Mouse (Mus musculus): ENCODE data around the gene S100a6. TPM values are rescaled to one million over a fixed set of nuclear protein-coding genes. Genes with fewer than 3 reads are reported as not detected.

S100a6 gene
- 90.6 and 121 TPM in 2 replicates for polyA plus RNA-seq (2012; rRNA removed)

DNA sequence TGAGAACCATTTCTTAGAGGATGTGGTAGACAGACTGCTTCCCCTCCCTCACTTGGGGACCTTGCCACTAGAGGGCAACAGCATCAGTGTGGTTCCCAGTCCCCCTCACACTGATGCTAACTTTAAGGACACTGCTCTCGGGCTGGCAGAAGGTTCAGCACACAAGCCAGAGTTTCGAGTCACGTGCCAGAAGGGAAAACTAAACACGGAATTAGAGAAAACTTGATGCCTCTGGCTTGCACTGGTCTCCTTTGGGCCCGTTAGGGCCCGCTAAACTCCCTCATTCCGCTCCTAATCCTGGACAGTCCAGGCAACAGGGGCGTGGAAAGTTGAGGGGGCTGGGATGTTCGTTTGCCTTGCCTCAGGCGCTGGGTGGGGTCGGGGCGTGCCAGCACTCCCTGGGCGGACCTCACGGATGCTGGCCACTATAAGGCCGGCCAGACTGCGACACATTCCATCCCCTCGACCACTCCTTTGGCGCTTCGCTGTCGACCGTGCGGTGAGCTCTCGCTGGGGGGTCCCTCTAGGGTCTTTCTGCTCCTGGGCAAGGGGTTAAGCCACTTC, at the start of gene S100a6:
TSS of gene S100a6 (plus strand) at position 155 of the 564 bp plus-strand sequence.
- TF ChIP-seq CTCF (IDR thresholded peaks at IDR 0.05; ENCODE audit: extremely low read depth, insufficient read depth, insufficient read length, insufficient replicate concordance) (peak; percentile 79; the same call in 1 of the 2 replicates), POLR2A (IDR thresholded peaks at IDR 0.05; ENCODE audit: low read depth, low read length) (no peak)
- Histone ChIP-seq H3K27me3 (ENCODE audit: control insufficient read depth, insufficient read depth, low read length) (no peaks in the 10 kb centered on the region), H3K4me3 (ENCODE audit: extremely low read depth, insufficient read depth, insufficient read length) (peak within 1 kb of the TSS; percentile 40), H3K36me3 (ENCODE audit: control insufficient read depth, insufficient read depth, low read length) (no peaks in the 10 kb centered on the region), H3K27ac (ENCODE audit: insufficient read depth, low read length) (peak within 1 kb of the TSS; percentile 55), H3K4me1 (ENCODE audit: control insufficient read depth, insufficient read depth, insufficient read length) (peaks cover 27% of the 10 kb centered on the region; the same call in 1 of the 2 replicates)
- 6% methylated on average over 23 of the region's 23 CpGs for WGBS
- peak; percentile 66 to 84 for DNase-seq (ENCODE audit: low read depth in 1 of 2, low spot score in 2 of 2)

DNA sequence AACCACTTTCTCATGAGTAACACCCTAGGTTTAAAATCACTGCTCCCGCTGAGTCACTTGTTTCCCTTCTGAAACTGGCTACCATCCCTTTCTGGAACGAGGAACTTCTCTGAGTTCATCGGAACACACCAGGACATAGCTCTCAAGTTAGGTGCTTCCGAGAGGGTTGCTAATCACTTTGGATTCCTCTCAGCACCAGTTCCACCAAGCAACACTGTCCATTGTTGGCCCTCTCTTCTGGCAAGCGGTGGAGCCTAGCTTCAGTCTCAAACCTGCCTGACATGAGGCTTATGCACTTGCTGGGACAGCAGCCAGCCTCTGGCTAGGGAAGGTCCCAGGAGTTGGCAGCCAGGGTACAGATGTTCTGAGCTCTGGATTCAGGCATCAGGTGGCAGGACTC, 38.0 kb upstream of the S100a6 start:
- TF ChIP-seq POLR2A (IDR thresholded peaks at IDR 0.05; ENCODE audit: low read depth, low read length) (no peak), CTCF (IDR thresholded peaks at IDR 0.05; ENCODE audit: extremely low read depth, insufficient read depth, insufficient read length, insufficient replicate concordance) (no peak)
- Histone ChIP-seq H3K4me3 (ENCODE audit: extremely low read depth, insufficient read depth, insufficient read length) (no peak overlapping the region), H3K36me3 (ENCODE audit: control insufficient read depth, insufficient read depth, low read length) (no peaks in the 10 kb centered on the region), H3K27ac (ENCODE audit: insufficient read depth, low read length) (no peak overlapping the region), H3K4me1 (ENCODE audit: control insufficient read depth, insufficient read depth, insufficient read length) (no peaks in the 10 kb centered on the region), H3K27me3 (ENCODE audit: control insufficient read depth, insufficient read depth, low read length) (no peaks in the 10 kb centered on the region)
- 85% methylated on average over 5 of the region's 5 CpGs for WGBS
- no peak for DNase-seq (ENCODE audit: low read depth in 1 of 2, low spot score in 2 of 2)

DNA sequence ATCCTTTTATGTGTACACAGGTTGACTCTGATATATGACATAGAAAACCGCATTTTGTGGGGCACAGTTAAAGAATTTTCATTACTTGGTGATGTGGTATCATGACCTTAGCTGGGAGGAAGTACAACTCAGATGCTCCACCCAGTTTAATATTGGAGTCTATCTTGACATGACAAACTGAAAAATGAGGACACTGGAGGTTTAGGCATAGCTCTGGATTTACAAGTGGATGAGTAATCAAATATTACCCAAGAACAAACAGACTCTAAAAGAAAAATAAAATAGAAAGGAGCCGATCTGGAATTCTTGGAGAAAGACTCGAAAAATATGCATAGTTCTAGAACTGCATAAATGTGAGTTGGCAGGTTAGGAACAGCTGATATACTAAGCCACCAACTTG, 37.4 kb upstream of the S100a6 start:
- no peak for DNase-seq (ENCODE audit: low read depth in 1 of 2, low spot score in 2 of 2)
- Histone ChIP-seq H3K27me3 (ENCODE audit: control insufficient read depth, insufficient read depth, low read length) (no peaks in the 10 kb centered on the region), H3K4me1 (ENCODE audit: control insufficient read depth, insufficient read depth, insufficient read length) (no peaks in the 10 kb centered on the region), H3K27ac (ENCODE audit: insufficient read depth, low read length) (no peak overlapping the region), H3K36me3 (ENCODE audit: control insufficient read depth, insufficient read depth, low read length) (no peaks in the 10 kb centered on the region), H3K4me3 (ENCODE audit: extremely low read depth, insufficient read depth, insufficient read length) (no peak overlapping the region)
- WGBS, result 72% methylated on average over 3 of the region's 3 CpGs
- TF ChIP-seq CTCF (IDR thresholded peaks at IDR 0.05; ENCODE audit: extremely low read depth, insufficient read depth, insufficient read length, insufficient replicate concordance) (no peak), POLR2A (IDR thresholded peaks at IDR 0.05; ENCODE audit: low read depth, low read length) (no peak)

DNA sequence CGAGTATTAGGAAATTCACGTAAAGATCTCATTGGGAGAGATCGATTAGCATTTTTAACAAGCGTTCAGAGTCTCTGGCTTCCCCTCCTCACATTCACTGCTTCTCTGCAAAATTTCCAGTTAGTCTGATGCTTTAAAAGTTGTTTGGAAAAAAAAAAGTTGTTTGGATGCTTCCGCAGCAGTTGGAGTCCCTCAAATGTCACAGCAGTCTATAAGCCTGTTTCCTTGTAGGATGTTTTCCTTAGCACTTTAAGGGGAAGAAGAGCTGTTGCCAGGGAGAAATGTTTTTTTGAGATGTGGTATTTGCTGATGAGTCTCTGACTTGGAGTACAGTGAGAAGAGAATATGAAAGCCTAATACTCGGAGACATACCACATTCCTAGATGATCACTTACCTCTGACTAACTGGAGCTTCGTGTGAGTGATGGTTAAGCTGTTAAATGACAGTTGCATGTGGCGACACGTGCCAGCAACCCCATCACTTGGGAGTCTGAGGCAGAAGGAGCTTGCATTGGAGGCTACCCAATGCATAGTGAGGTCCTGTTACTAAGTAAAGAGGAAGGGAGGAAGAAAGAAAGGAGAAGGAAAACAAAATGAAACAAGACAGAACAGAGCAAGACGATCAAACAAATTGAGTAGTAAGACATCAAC, 36.2 kb upstream of the S100a6 start:
- H3K27me3 ChIP-seq (ENCODE audit: control insufficient read depth, insufficient read depth, low read length), result no peaks in the 10 kb centered on the region
- WGBS, result 83% methylated on average over 10 of the region's 10 CpGs
- no peaks in the 10 kb centered on the region for H3K4me1 ChIP-seq (ENCODE audit: control insufficient read depth, insufficient read depth, insufficient read length)
- no peak for DNase-seq (ENCODE audit: low read depth in 1 of 2, low spot score in 2 of 2)
- no peak for TF ChIP-seq CTCF (IDR thresholded peaks at IDR 0.05; ENCODE audit: extremely low read depth, insufficient read depth, insufficient read length, insufficient replicate concordance)
- no peak for TF ChIP-seq POLR2A (IDR thresholded peaks at IDR 0.05; ENCODE audit: low read depth, low read length)
- no peak overlapping the region for H3K4me3 ChIP-seq (ENCODE audit: extremely low read depth, insufficient read depth, insufficient read length)
- no peaks in the 10 kb centered on the region for H3K36me3 ChIP-seq (ENCODE audit: control insufficient read depth, insufficient read depth, low read length)
- no peak overlapping the region for H3K27ac ChIP-seq (ENCODE audit: insufficient read depth, low read length)

DNA sequence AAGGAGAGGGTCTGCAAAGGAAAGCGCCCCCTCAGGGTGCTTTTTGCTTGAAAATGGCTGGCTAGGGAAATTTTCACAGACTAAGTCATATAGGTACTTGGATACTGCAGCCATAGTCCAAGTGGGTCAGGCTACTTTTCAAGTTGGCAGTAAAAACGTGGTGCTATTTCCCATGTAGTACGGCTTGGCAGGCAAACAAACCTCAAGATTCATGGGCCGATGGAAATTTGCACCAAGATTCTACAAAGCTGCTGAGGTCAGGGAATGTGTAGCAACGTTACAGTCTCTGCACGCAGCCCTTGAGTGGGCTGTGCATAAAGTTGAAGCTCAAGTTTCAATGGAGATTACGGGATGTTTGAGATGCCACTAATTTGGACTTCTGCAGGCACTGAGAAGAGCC, 33.2 kb upstream of the S100a6 start:
- TF ChIP-seq CTCF (IDR thresholded peaks at IDR 0.05; ENCODE audit: extremely low read depth, insufficient read depth, insufficient read length, insufficient replicate concordance) (no peak), POLR2A (IDR thresholded peaks at IDR 0.05; ENCODE audit: low read depth, low read length) (no peak)
- Histone ChIP-seq H3K27me3 (ENCODE audit: control insufficient read depth, insufficient read depth, low read length) (no peaks in the 10 kb centered on the region), H3K4me3 (ENCODE audit: extremely low read depth, insufficient read depth, insufficient read length) (no peak overlapping the region), H3K4me1 (ENCODE audit: control insufficient read depth, insufficient read depth, insufficient read length) (peaks cover 3% of the 10 kb centered on the region; the same call in 1 of the 2 replicates), H3K27ac (ENCODE audit: insufficient read depth, low read length) (no peak overlapping the region), H3K36me3 (ENCODE audit: control insufficient read depth, insufficient read depth, low read length) (no peaks in the 10 kb centered on the region)
- 90% methylated on average over 7 of the region's 7 CpGs for WGBS
- no peak for DNase-seq (ENCODE audit: low read depth in 1 of 2, low spot score in 2 of 2)

DNA sequence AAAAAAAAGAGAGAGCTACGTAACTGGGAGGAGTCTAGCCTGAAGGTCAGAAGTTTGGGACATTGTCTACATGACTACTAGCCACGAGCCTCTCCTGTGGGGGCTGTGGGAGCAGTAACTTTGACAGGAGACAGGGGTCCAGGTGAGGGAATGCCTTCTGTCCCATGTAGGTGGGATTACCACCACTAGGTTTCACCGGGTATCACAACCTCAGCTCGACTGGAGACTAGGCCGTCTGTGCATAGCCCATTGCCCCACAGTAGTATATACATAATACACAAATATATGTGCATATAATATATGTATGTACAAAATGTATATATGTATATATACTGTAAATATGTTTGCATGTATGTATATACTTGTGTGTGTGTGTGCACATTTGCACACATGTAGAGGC, 31.5 kb upstream of the S100a6 start:
- WGBS, result 95% methylated on average over 5 of the region's 5 CpGs
- DNase-seq (ENCODE audit: low read depth in 1 of 2, low spot score in 2 of 2), result no peak
- Histone ChIP-seq H3K27me3 (ENCODE audit: control insufficient read depth, insufficient read depth, low read length) (no peaks in the 10 kb centered on the region), H3K4me3 (ENCODE audit: extremely low read depth, insufficient read depth, insufficient read length) (no peak overlapping the region), H3K27ac (ENCODE audit: insufficient read depth, low read length) (no peak overlapping the region), H3K4me1 (ENCODE audit: control insufficient read depth, insufficient read depth, insufficient read length) (peaks cover 8% of the 10 kb centered on the region; the same call in 1 of the 2 replicates), H3K36me3 (ENCODE audit: control insufficient read depth, insufficient read depth, low read length) (no peaks in the 10 kb centered on the region)
- no peak for TF ChIP-seq CTCF (IDR thresholded peaks at IDR 0.05; ENCODE audit: extremely low read depth, insufficient read depth, insufficient read length, insufficient replicate concordance)

DNA sequence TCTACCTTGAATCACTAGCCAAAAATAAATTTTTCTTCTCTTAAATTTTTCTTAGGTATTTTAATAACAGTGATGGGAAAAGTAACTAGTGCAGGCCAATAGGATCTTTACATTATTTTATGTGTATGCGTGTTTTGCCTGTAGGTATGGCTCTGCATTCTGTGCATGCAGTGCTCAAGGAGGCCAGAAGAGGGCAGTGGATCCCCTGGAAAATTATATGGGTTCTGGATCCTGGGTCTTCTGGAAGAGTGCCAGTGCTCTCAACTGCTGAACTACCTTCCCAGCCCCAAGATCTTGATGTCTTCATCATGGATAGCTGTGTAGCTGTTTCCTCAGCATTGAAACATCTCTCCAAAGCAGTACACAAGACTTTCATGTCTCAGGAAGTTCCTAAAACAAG, 30.5 kb upstream of the S100a6 start:
- Histone ChIP-seq H3K27ac (ENCODE audit: insufficient read depth, low read length) (no peak overlapping the region), H3K4me3 (ENCODE audit: extremely low read depth, insufficient read depth, insufficient read length) (no peak overlapping the region), H3K27me3 (ENCODE audit: control insufficient read depth, insufficient read depth, low read length) (no peaks in the 10 kb centered on the region), H3K4me1 (ENCODE audit: control insufficient read depth, insufficient read depth, insufficient read length) (peaks cover 17% of the 10 kb centered on the region; the same call in 1 of the 2 replicates), H3K36me3 (ENCODE audit: control insufficient read depth, insufficient read depth, low read length) (no peaks in the 10 kb centered on the region)
- TF ChIP-seq POLR2A (IDR thresholded peaks at IDR 0.05; ENCODE audit: low read depth, low read length) (no peak), CTCF (IDR thresholded peaks at IDR 0.05; ENCODE audit: extremely low read depth, insufficient read depth, insufficient read length, insufficient replicate concordance) (no peak)
- DNase-seq (ENCODE audit: low read depth in 1 of 2, low spot score in 2 of 2), result no peak
- 98% methylated on average over 1 of the region's 1 CpGs for WGBS

Measured in spleen, adult 2 months (tissue).